7 mouse cellular contexts compared by ENCODE assay signal in genomic region chr5:43948748-43949275, GRCm38 (mm10). TPM values are rescaled to one million over a fixed set of nuclear protein-coding genes. Genes with fewer than 3 reads are reported as not detected.
DNase-seq lines count a peak whose midpoint lies in the region; ATAC-seq and TF ChIP-seq lines count a peak whose summit lies in the region.

No protein-coding gene starts in this region.

- DNase-seq in MN1 (ENCODE audit: low spot score), result peak; percentile 53
- DNase-seq in adrenal gland, postnatal 36 days, result peak; percentile 21 to 57
- DNase-seq in gastrocnemius, postnatal 14 days, result peak; percentile 4
- no peak for DNase-seq in liver, embryonic 14.5 days (ENCODE audit: low read depth in 3 of 3, low spot score in 3 of 3)
- DNase-seq in neural tube, embryonic 10.5 days (ENCODE audit: extremely low spot score, low spot score), result peak; percentile 48
- DNase-seq in testis, postnatal 10 days (ENCODE audit: low spot score), result no peak

- H3K4me2 ChIP-seq in liver, embryonic 14.5 days (ENCODE audit: low read depth), result peak overlapping the region; percentile 67

- H3K36me3 ChIP-seq in liver, embryonic 14.5 days (replicated peaks; ENCODE audit: control insufficient read depth, insufficient read depth, low read depth), result no peaks in the 10 kb centered on the region

- 0 out of 4 replicates have a peak overlapping the region, but pooled peaks of 1 of the 2 experiments have one; percentile 25 for H3K4me3 ChIP-seq in liver, embryonic 14.5 days (ENCODE audit: insufficient read depth in 1 of 2, low read depth in 2 of 2, low read length in 2 of 2)

- H3K27ac ChIP-seq in liver, embryonic 14.5 days, result no peak overlapping the region

- no peak overlapping the region for H3K9ac ChIP-seq in liver, embryonic 14.5 days (replicated peaks)

- TF ChIP-seq CTCF in liver, embryonic 14.5 days (IDR thresholded peaks at IDR 0.05; ENCODE audit: low read depth), result no peak

- ATAC-seq in inflammation-experienced regulatory T-cells, adult 6 months, result peak; percentile 8
- no peak for ATAC-seq in liver, embryonic 14.5 days (ENCODE audit: insufficient read depth)

- H3K4me1 ChIP-seq in liver, embryonic 14.5 days (replicated peaks; ENCODE audit: control insufficient read depth in 2 of 2, insufficient read depth in 2 of 2, low read length in 1 of 2), result peaks cover 0 to 16% of the 10 kb centered on the region in 2 experiments; a peak in 3 of 4 replicates

- 2% methylated on average over 8 of the region's 8 CpGs for WGBS in liver, embryonic 14.5 days (ENCODE audit: insufficient replicate concordance)

- no peaks in the 10 kb centered on the region for H3K9me3 ChIP-seq in liver, embryonic 14.5 days (ENCODE audit: control insufficient read depth, low read length)

- TF ChIP-seq EP300 in liver, embryonic 14.5 days (IDR thresholded peaks at IDR 0.05; ENCODE audit: low read depth), result no peak

- intact Hi-C loops in gastrocnemius, postnatal 14 days (cut with DNase I; ENCODE audit: low total_unique reads), result no loop called here

- H3K27me3 ChIP-seq in liver, embryonic 14.5 days (ENCODE audit: control insufficient read depth, insufficient read depth, low read length), result no peaks in the 10 kb centered on the region

RNA-seq across cellular contexts. Expression of gene Fgfbp1, which starts 32.8 kb away (rescaled TPM):
- total RNA-seq in adrenal gland, postnatal 36 days (2021), result not detected
- total RNA-seq in gastrocnemius, postnatal 14 days (2021), result not detected
- polyA plus RNA-seq in inflammation-experienced regulatory T-cells, adult 6 months (2017; shearing (Covaris generic)), result not detected
- 0.09 and 0.23 TPM in 2 replicates for polyA plus RNA-seq in liver, embryonic 14.5 days (2012; rRNA removed)
- 0.14 TPM in 1 of 2 replicates, not detected in the other for polyA plus RNA-seq in liver, embryonic 14.5 days (2014; fragmentation: Nextera tagmentation; extraction: Ambion mirVana)

RNA-seq across cellular contexts. Expression of gene Gm7879, which starts 35.9 kb away (rescaled TPM):
- 10 to 100 TPM; 12.9 to 13.8 TPM for total RNA-seq in adrenal gland, postnatal 36 days (2021)
- 1 to 10 TPM; 5.1 to 5.2 TPM for total RNA-seq in gastrocnemius, postnatal 14 days (2021)
- polyA plus RNA-seq in inflammation-experienced regulatory T-cells, adult 6 months (2017; shearing (Covaris generic)), result 1 to 10 TPM in 1 of 3 experiments, under 1 TPM in 1, not detected in 1; 0.92 to 4.8 TPM
- 0.46 TPM in 1 of 2 replicates, not detected in the other for polyA plus RNA-seq in liver, embryonic 14.5 days (2012; rRNA removed)
- 0.40 and 0.86 TPM in 2 replicates for polyA plus RNA-seq in liver, embryonic 14.5 days (2014; fragmentation: Nextera tagmentation; extraction: Ambion mirVana)

Comparison
In these comparisons a context has a peak if more than half of its experiments do, and no peak if none do; other contexts are left out.
1. DNase-seq: peak in MN1 (single experiment), adrenal gland, postnatal 36 days (2 of 2), gastrocnemius, postnatal 14 days (single experiment) and neural tube, embryonic 10.5 days (single experiment); none in liver, embryonic 14.5 days (0 of 3) and testis, postnatal 10 days (single experiment).